Mouse (Mus musculus): ENCODE measurements around the gene Acbd6.

GRCm38 (mm10) chr1:155654961-155655360, 97.0 kb downstream of the Acbd6 start:
- no peak for TF ChIP-seq GATA1 (IDR thresholded peaks at IDR 0.05; ENCODE audit: low read length)
- no peak for TF ChIP-seq TAL1 (IDR thresholded peaks at IDR 0.05; ENCODE audit: low read length)
